Mouse (Mus musculus) ES-E14 (cell line): ENCODE measurements around the gene Tshz2.

Source experiments
- CHD2 ChIP-seq: IDR thresholded peaks from 2 replicates; pipeline ENCODE4 v1.6.1; 2014; ENCODE audit warnings: mild to moderate bottlenecking, low read depth, low read length, inconsistent platforms
- HCFC1 ChIP-seq: IDR thresholded peaks from 2 replicates; pipeline ENCODE4 v1.6.1; 2012; ENCODE audit warnings: low read length, inconsistent platforms, borderline replicate concordance; ENCODE audit not compliant: insufficient read depth
- MAFK ChIP-seq: IDR thresholded peaks from 2 replicates; pipeline ENCODE4 v1.6.1; 2014; ENCODE audit warnings: mild to moderate bottlenecking, low read depth, low read length, inconsistent platforms; ENCODE audit not compliant: insufficient read depth
- ZC3H11A ChIP-seq: IDR thresholded peaks from 2 replicates; pipeline ENCODE4 v1.6.1; 2012; ENCODE audit warnings: low read depth, mild to moderate bottlenecking, inconsistent platforms, low read length, borderline replicate concordance

- no peak for TF ChIP-seq CHD2
- no peak for TF ChIP-seq ZC3H11A
- no peak for TF ChIP-seq MAFK
- TF ChIP-seq HCFC1, result no peak
These were observed 129.5 kb downstream of the Tshz2 start for GRCm38 (mm10) chr2:169762301-169762700.
